Mouse (Mus musculus): Measurements from ENCODE around the gene Foxd4. TPM values are rescaled to one million over a fixed set of nuclear protein-coding genes. Genes with fewer than 3 reads are reported as not detected.

The Foxd4 gene
- 0.27 and 0.28 TPM in 2 replicates for polyA plus RNA-seq (2015; fragmentation: Nextera tagmentation; extraction: Ambion mirVana)

DNA sequence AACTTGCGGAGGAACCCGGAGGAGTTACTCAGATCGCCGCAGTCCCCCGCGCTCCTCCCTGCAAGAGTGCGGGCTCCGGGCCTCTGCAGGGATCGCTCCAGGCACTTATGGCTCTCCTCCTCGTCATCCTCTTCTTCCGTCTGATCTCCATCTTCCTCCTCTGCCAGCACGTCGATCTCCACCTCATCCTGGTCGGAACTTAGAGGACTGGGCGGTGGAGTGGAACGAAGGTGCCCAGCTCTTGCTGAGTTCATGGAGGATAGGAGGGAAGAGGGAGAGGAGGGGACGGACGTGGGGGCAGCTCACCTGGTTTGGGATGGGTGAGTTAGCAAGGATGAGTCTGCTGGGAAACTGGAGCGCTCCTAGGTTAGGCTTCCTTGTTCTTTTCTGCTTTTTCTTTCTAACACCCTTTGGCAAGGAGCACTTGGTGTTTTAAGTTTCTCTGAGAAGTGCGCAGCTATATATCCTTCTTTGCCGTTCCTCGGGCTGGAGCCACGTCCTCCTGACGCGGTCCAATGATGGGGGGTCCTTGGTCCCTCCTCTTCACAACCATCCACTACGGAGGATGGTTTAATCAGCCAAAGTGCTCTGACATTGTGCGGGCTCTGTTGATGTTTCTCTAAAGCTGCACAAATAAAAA is at the start of gene Foxd4:
Foxd4 (minus strand) TSS at position 617 of the 640 bp plus-strand sequence.

GRCm38 (mm10) chr19:24875129-24875870 is 25.7 kb downstream of the Foxd4 start, which contains the start of gene Gm10053:
TSS of gene Gm10053 (plus strand) at chr19:24875686.

GRCm38 (mm10) chr19:24861612-24862451 is 39.2 kb downstream of the Foxd4 start, which contains the start of gene Pgm5:
TSS of gene Pgm5 (minus strand) at chr19:24861855.

Small RNAs within 50 kb of the gene (microRNA-seq; reads per million reads assigned to microRNA genes)
- gene Mir3084-1 = 0 reads per million in 2 experiments

Other genes with a start within 250 kb of the Foxd4 start
- 2.2 and 2.7 TPM in 2 replicates for gene Tmem252, start 227.2 kb downstream of the Foxd4 start, polyA plus RNA-seq (2015; fragmentation: Nextera tagmentation; extraction: Ambion mirVana)
- 2.5 and 3.4 TPM in 2 replicates for gene Pgm5, start 39.3 kb downstream of the Foxd4 start, polyA plus RNA-seq (2015; fragmentation: Nextera tagmentation; extraction: Ambion mirVana)
- gene Gm10053, start 25.5 kb downstream of the Foxd4 start, polyA plus RNA-seq (2015; fragmentation: Nextera tagmentation; extraction: Ambion mirVana) = 719 and 910 TPM in 2 replicates
- gene Cbwd1, start 60.4 kb upstream of the Foxd4 start, polyA plus RNA-seq (2015; fragmentation: Nextera tagmentation; extraction: Ambion mirVana) = 11.8 and 13.2 TPM in 2 replicates
- 1.1 and 2.6 TPM in 2 replicates for gene Dock8, start 98.3 kb upstream of the Foxd4 start, polyA plus RNA-seq (2015; fragmentation: Nextera tagmentation; extraction: Ambion mirVana)